Mouse (Mus musculus) 416B (cell line): ENCODE measurements around the gene Begain.
A peak's percentile ranks its signal among the peaks of the same experiment; 100 is the strongest.

Source experiments
- DNase-seq: peaks from one replicate; pipeline ENCODE4 v3.0.0; 2011; ENCODE audit warnings: low read depth

Begain gene

GRCm38 (mm10) chr12:109053020-109053806, 14.8 kb downstream of the Begain start:
- no peak for DNase-seq

DNA sequence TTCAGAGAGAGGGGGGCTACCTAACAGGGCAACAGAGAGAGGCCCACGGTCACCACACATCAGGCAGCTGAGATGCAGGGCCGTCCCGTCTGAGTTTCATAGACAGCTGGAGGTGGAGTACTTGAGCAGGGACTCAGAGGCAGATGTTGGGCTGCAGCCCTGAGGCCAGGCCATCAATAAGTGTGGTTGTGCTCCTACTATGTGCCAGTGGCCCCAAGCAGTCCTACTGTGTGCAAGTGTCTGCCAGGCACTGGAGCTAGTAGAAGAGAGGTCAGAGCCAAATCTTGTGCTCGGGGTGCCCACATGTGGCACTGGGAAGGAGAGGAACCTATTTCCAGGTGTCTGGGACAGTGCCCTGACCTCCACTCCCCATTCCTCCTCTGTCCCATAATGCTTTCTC, 18.1 kb downstream of the Begain start:
- DNase-seq, result no peak

DNA sequence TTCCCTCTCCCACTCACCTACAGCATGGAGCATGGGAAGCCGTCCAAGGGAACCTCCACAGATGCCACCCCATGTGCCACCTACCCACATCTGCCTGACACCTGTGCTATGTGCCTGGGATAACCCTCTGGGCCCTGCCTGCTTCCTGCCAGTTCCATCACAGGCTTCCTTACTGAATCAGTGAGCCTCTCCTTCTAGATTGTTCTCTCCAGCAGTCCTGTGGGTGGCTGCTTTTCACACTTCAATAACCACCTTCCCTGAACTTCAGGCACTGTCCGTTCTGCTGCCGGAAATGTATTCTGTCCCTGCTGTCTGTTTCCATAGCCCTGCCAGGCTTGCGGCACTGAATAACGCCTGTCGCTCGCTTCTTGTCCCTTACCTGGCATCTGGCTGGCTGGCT, 22.4 kb downstream of the Begain start:
- DNase-seq, result no peak

DNA sequence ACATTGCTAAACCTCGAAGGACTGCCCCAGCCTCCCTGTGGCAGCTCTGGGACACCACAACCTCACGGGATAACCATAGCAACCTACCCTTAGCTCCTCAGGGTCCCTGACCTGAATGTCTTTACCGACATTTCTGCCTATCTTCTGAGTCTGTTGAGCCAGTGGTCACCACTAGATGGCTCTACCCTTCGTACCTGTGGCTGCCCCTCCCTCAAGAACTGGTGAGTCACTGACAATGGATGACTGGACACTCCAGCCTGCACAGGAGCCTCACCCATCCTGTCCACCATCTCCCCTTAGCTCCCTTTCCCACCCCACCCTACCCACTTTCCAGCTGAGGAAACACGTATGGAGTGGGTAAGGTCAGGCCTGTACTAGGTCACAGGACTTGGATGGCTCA, 23.5 kb downstream of the Begain start:
- DNase-seq, result no peak

GRCm38 (mm10) chr12:109039311-109039710, 28.7 kb downstream of the Begain start:
- DNase-seq, result no peak

DNA sequence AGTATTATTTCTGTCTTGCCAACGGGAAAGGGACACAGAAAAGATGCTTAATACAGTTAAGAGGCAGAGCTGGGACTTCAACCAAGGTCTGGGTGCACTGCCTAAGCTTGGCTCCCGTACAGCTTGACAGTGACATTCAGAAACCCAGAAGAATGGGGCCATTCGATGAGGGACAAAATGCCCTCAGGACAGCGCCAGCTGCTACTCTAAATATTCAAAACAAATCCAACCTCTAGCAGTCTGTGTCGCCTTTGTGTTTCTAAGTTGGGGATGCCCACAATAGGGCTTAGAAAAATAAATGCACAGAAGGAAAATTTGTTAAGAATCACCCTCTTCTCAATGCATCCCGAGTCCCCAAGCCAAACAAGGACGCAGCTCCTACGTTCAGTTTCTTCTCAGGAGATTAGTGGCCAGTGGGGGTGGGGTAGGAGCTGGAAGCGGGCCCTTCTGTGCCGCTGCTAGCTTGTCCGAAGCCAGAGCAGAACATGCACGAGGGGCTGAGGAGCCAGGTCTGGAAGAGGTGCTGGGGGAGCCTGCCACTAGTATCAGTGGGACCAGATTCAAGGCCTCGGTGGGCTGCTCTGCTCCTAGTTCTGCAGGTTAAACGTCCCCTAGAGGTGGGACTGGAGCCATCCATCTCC, 29.7 kb downstream of the Begain start:
- no peak for DNase-seq

DNA sequence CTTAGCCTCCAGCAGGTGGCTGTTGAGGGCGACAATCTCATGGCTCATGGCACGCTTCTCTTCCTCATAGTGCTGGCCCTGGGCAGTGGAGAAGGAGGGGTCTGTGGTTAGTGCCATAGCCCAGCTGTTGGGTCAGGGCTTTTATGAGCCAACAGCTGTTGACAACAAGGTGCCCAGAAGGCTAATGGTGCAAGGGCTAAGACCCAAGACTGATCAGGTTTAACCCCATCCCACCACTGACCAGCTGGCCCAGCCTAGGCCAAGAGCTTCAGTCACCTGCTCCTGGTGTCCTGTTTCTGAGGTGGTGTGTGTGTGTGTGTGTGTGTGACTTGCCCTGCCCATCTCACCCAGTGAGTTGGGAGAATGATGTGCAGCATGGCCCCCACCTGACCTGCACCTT, 31.0 kb downstream of the Begain start:
- DNase-seq, result no peak

- DNase-seq, result no peak
Measured at GRCm38 (mm10) chr12:109023780-109024179, 44.2 kb downstream of the Begain start.

- no peak for DNase-seq
Measured at GRCm38 (mm10) chr12:109022966-109023365, 45.1 kb downstream of the Begain start.

DNA sequence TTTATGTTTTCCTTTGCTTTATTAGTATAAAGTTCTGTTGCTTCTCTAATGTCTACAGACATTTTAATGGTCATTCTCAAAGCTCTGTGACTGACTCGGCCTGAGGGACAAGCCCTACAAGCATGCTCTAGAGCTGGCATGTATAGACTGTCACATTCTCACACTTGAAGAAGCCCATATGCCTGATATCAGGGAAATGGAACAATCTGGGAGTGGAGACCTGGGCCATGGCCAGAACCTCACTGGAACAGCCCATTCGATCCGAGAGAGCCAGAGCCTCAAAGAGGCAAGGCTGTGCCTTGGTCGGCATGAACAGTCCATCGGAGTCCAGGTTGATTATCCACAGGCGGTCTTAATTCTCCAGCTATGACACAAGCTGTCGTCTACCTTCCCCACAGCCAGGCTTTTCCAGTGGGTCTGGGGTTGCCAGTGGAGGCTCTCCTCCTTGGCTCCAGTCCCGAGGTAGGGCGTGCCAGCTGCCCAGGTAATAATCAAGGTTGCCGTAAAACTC, 45.8 kb downstream of the Begain start:
- no peak for DNase-seq

GRCm38 (mm10) chr12:109010070-109010649, 57.9 kb downstream of the Begain start:
- DNase-seq, result no peak

GRCm38 (mm10) chr12:109002978-109003377, 65.0 kb downstream of the Begain start:
- no peak for DNase-seq

DNA sequence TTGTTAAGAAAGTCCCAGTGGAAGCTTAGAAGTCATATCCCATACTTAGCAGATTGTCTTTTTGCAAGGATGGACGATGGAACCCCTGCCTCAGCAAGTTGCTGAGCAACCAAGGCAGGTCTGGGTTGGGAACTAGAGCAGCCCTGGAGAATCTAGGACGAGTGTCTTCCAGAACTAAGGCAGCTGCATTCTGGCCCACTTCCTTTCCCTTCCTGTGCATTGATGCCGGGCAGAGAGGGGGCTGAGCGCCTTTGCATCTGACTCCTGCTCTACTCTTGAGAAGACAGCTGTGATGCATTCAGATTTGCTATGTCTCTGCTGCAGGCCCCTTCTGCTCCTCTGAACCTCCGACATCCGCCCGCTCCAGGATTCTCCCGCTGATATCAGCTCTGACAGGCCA, 70.8 kb downstream of the Begain start:
- DNase-seq, result no peak

DNA sequence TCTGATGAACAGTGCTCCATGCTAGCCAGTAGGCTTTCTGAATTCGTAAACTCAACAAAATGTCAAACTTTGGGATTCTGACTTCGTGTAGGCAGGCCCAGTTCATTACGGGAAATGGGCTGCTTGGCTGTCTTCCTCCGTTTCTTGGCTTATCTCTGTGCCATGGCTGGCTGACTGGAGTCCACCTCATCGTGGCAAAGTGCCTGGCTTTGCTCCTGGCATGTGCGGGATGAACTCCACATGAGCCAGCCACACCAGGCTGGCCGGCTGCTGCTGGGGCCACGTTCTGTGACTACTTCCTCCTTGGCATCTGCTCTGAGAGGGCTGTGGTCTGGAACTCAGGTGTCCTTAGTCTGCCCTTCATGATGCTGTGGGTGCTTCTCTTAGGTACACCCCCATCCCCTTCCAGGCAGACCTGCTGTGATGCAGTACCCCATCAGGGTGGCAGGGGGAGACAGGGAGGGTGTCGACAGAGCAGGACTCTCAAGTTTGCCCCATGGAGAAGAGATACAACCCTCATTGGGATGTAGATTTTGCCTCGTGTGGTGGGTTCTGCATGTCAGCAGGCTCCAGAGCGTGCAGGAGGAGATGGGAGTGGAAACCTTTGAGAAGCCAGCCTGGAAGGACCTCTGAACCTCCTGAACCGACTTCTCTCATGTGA, 71.9 kb downstream of the Begain start:
- DNase-seq, result no peak

DNA sequence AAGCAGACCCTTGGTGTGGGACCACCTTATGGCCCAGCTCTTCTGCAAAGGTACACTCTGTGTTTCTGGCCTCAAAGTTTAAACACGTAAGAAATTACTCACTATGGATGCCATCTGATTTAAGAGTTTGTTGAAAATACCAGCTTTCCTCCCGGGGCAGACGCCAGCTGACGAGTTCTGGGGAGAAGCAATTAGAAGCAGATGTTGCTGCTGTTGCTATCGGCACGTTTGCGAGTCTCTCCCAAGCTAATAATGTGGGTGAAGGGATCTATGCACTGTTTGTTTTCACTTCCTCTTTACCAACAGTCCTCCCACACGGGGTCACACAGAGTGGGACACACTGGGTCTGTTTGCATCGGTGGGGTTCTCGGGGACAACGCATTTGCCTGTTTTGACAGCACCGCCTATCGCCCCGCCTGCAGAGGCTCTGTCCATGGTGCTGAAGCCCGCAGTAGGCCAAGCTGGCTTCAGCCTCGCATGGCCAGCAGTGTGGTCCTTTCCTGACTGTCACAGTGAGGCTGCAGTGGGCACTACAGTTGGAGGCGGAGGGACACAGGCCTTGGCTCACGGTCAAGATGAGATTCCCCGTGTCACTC, 73.5 kb downstream of the Begain start:
- peak; percentile 9 for DNase-seq

DNA sequence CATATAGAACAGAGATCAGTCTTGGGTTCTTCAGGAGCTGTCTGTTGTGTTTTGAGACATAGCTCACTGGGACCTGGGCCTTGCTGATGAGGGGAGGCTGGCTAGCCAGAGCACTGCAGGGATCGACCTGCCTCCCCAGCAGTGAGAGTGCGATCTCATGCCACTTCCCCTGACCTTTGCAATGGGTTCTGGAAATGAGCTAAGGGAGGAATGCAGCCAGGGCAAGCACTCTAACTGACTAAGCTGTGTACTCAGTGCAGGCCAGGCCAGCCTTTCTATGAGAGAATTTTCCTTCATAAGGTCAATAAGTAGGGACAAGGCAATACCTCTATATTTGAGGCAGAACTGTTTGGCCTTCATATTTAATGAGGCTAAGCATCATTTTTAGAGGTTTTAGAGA, 75.0 kb downstream of the Begain start:
- no peak for DNase-seq

GRCm38 (mm10) chr12:108990425-108990824, 77.6 kb downstream of the Begain start:
- peak; percentile 27 for DNase-seq

DNA sequence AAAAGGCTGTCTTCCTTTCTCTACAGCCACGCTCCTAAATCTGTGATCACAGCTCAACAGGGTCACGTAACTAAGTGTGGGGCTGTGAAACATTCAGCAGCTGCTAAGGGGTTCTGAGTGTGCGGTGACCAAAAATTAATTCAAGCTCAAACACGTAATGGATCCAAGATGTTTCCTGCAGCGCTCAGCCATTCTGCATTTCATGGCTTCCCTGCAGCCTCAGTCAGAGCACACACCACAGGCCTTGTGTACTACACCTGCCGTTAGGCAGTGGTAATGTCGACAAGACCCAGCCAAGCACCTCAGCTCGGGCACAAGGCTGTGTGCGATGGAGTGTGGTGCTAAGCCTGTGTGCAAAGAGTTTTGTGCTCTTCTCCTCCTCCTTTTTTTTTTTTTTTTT, 80.6 kb downstream of the Begain start:
- no peak for DNase-seq

DNA sequence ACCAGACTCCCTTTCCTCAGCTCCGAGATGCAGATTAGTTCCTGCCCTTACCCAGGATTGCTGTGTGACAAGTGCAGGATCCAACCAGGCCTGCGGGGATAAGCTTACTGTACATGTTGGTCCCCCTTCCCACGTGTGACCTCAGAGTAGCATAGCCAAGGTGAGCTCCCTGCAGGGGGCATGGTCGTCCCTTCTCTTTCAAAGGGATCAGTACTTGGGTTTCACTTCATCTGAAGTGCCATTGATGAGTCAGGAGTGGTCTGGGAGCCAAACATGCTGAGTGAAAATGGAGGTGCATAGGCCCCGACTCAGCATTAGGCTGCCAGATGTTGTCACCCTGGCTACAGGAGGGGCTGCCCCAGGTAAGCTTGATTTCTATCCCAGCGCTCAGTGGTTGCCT, 83.0 kb downstream of the Begain start:
- DNase-seq, result no peak

- no peak for DNase-seq
Measured at GRCm38 (mm10) chr12:108984471-108984870, 83.5 kb downstream of the Begain start.

DNA sequence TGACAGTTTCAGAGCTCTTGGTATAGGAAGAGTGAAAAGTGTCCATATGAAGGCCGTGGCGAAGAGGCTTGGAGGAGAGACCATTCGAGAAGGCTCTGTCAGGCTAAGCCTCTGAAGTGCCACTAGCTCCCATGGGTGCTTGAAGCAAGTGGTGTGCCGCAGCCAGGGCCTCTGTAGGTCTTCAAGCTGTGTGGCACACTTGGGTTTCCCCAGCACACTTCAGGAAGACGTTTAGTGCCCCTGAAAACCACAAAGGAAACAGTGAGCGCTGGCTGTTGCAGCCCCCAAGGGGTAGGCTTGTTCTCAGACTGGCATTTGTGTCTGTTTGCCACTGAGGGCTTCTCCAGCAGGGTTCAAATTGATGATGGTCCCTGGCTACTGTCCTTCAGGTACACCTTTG, 84.5 kb downstream of the Begain start:
- DNase-seq, result peak; percentile 1

DNA sequence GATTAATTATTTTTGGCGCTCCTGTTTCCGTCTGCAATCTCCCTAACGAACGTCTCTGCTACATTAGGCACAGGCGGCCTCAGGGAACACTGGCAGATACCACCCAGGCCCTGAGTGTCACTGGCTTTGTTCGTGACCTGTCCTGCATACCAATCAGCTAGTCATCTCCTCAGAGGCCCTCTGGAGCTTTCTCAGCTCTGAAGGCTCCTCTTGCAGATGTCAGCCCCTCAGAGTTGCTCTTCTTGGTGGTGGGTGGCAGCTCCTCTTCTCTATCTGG, 85.4 kb downstream of the Begain start:
- no peak for DNase-seq
